Mouse (Mus musculus) heart, embryonic 16.5 days (tissue): ENCODE data around the gene Tmprss9. TPM values are rescaled to one million over a fixed set of nuclear protein-coding genes. Genes with fewer than 3 reads are reported as not detected.
A peak's percentile ranks its signal among the peaks of the same experiment; 100 is the strongest.

Experiments used
- ATAC-seq: fragments of 200-750 bp; cut with Nextera tagmentation; replicated peaks from 2 replicates; pipeline ENCODE4 v1.8.0; 2017; ENCODE audit warnings: moderate number of reproducible peaks; ENCODE audit not compliant: insufficient read depth, low FRiP score; ENCODE audit errors: extremely low read depth
- H3K27ac ChIP-seq: fragments of 300-500 bp; sonication (generic); 2 replicates; pipeline ENCODE4 v1.5.1; 2014; ENCODE audit warnings: mild to moderate bottlenecking, low read length, control low read depth, moderate library complexity
- H3K27me3 ChIP-seq: fragments of 300-500 bp; sonication (generic); 2 replicates; pipeline ENCODE4 v1.6.1; 2014; ENCODE audit warnings: low read length, mixed read lengths; ENCODE audit not compliant: control insufficient read depth, insufficient read depth
- H3K36me3 ChIP-seq: fragments of 300-500 bp; sonication (generic); 2 replicates; pipeline ENCODE4 v1.6.1; 2014; ENCODE audit not compliant: control insufficient read depth, insufficient read depth
- H3K4me1 ChIP-seq: fragments of 300-500 bp; sonication (generic); 2 replicates; pipeline ENCODE4 v1.6.1; 2014; ENCODE audit warnings: low read length, mixed read lengths; ENCODE audit not compliant: control insufficient read depth, insufficient read depth
- H3K4me2 ChIP-seq: fragments of 300-500 bp; sonication (generic); 2 replicates; pipeline ENCODE4 v1.6.1; 2014; ENCODE audit warnings: low read depth, mild to moderate bottlenecking, control low read depth, low read length
- H3K4me3 ChIP-seq: fragments of 300-500 bp; sonication (generic); 2 replicates; pipeline ENCODE4 v1.5.1; 2014; ENCODE audit warnings: mild to moderate bottlenecking, control low read depth, low read length
- H3K9ac ChIP-seq: fragments of 300-500 bp; sonication (generic); 2 replicates; pipeline ENCODE4 v1.6.1; 2014; ENCODE audit warnings: low read length, control low read depth
- H3K9me3 ChIP-seq: fragments of 300-500 bp; sonication (generic); replicated peaks from 2 replicates; pipeline ENCODE4 v1.6.1; 2016; ENCODE audit warnings: low read length; ENCODE audit not compliant: control insufficient read depth
- WGBS: fragments of 180-500 bp; shearing (Covaris S2); extraction: QIAGEN DNeasy Blood & Tissue Kit; methylation state at CpG from one replicate; pipeline ENCODE4 v1.1.7; 2014; 5-methylcytosine and 5-hydroxymethylcytosine counted together
- polyA plus RNA-seq: library from polyadenylated mRNA; unstranded; fragments of >200 nt; fragmentation: Nextera tagmentation; extraction: Ambion mirVana; gene quantifications from 2 replicates; pipeline ENCODE4 v1.2.1, GENCODE M21; 2015

Gene Tmprss9
- polyA plus RNA-seq = not detected in 2 replicates

GRCm38 (mm10) chr10:80871581-80871980 is at the start of gene Tmprss9:
Tmprss9 (plus strand) TSS chr10:80871848.
- peaks cover under 1% of the 10 kb centered on the region; the same call in 1 of the 2 replicates for H3K4me1 ChIP-seq
- no peaks in the 10 kb centered on the region for H3K9me3 ChIP-seq
- no peak within 1 kb of the TSS for H3K4me2 ChIP-seq
- no peak within 1 kb of the TSS for H3K9ac ChIP-seq
- no peak for ATAC-seq
- H3K36me3 ChIP-seq = peaks cover 3% of the 10 kb centered on the region; the same call in 1 of the 2 replicates
- 22% methylated on average over 9 of the region's 9 CpGs for WGBS
- H3K27ac ChIP-seq = no peak within 1 kb of the TSS
- no peaks in the 10 kb centered on the region for H3K27me3 ChIP-seq
- no peak within 1 kb of the TSS for H3K4me3 ChIP-seq

- 0 out of 2 replicates have a peak, but pooled peaks cover 2% of the 10 kb centered on the region for H3K4me1 ChIP-seq
- ATAC-seq = no peak
- H3K27me3 ChIP-seq = no peaks in the 10 kb centered on the region
- H3K27ac ChIP-seq = no peak overlapping the region
- no peak overlapping the region for H3K4me3 ChIP-seq
- no peaks in the 10 kb centered on the region for H3K36me3 ChIP-seq
- H3K4me2 ChIP-seq = no peak overlapping the region
- whole genome bisulfite sequencing = 47% methylated on average over 2 of the region's 2 CpGs
- H3K9me3 ChIP-seq = no peaks in the 10 kb centered on the region
- no peak overlapping the region for H3K9ac ChIP-seq
These were observed 49.7 kb upstream of the Tmprss9 start for GRCm38 (mm10) chr10:80821991-80822390.

GRCm38 (mm10) chr10:80822528-80822927 is 49.1 kb upstream of the Tmprss9 start:
- Histone ChIP-seq H3K4me2 (no peak overlapping the region), H3K4me1 (peaks cover 2% of the 10 kb centered on the region; the same call in 1 of the 2 replicates), H3K9me3 (no peaks in the 10 kb centered on the region), H3K27me3 (no peaks in the 10 kb centered on the region), H3K4me3 (no peak overlapping the region), H3K27ac (no peak overlapping the region), H3K36me3 (no peaks in the 10 kb centered on the region), H3K9ac (no peak overlapping the region)
- WGBS = 89% methylated on average over 5 of the region's 5 CpGs
- ATAC-seq = no peak

GRCm38 (mm10) chr10:80823316-80823715 is 48.3 kb upstream of the Tmprss9 start:
- Histone ChIP-seq H3K4me2 (no peak overlapping the region), H3K4me3 (no peak overlapping the region), H3K4me1 (peaks cover 9% of the 10 kb centered on the region), H3K27ac (no peak overlapping the region), H3K27me3 (no peaks in the 10 kb centered on the region), H3K36me3 (no peaks in the 10 kb centered on the region), H3K9ac (no peak overlapping the region), H3K9me3 (no peaks in the 10 kb centered on the region)
- 81% methylated on average over 1 of the region's 1 CpGs for WGBS
- no peak for ATAC-seq

- H3K4me2 ChIP-seq = no peak overlapping the region
- H3K4me1 ChIP-seq = peaks cover 12% of the 10 kb centered on the region
- peaks cover 3% of the 10 kb centered on the region; the same call in 1 of the 2 replicates for H3K36me3 ChIP-seq
- H3K9me3 ChIP-seq = no peaks in the 10 kb centered on the region
- no peak for ATAC-seq
- no peaks in the 10 kb centered on the region for H3K27me3 ChIP-seq
- no peak overlapping the region for H3K4me3 ChIP-seq
- 56% methylated on average over 8 of the region's 8 CpGs for WGBS
- peak overlapping the region; percentile 3; the same call in 1 of the 2 replicates for H3K27ac ChIP-seq
- no peak overlapping the region for H3K9ac ChIP-seq
These were observed 47.6 kb upstream of the Tmprss9 start for GRCm38 (mm10) chr10:80823847-80824643.

GRCm38 (mm10) chr10:80824827-80825226 is 46.8 kb upstream of the Tmprss9 start:
- Histone ChIP-seq H3K4me1 (peaks cover 19% of the 10 kb centered on the region), H3K27me3 (no peaks in the 10 kb centered on the region), H3K36me3 (peaks cover 10% of the 10 kb centered on the region), H3K9me3 (no peaks in the 10 kb centered on the region), H3K9ac (no peak overlapping the region), H3K4me3 (no peak overlapping the region), H3K4me2 (no peak overlapping the region), H3K27ac (no peak overlapping the region)
- WGBS = 68% methylated on average over 2 of the region's 2 CpGs
- ATAC-seq = no peak

GRCm38 (mm10) chr10:80826151-80827062 is 45.2 kb upstream of the Tmprss9 start, which contains the start of gene Oaz1:
Oaz1 (plus strand) TSS chr10:80826656.
- peak; percentile 97 for ATAC-seq
- peaks cover 31% of the 10 kb centered on the region for H3K4me1 ChIP-seq
- H3K27me3 ChIP-seq = no peaks in the 10 kb centered on the region
- WGBS = under 1% methylated on average over 77 of the region's 82 CpGs
- H3K4me2 ChIP-seq = peak within 1 kb of the TSS; percentile 86
- peak within 1 kb of the TSS; percentile 95 for H3K27ac ChIP-seq
- peak within 1 kb of the TSS; percentile 93 for H3K4me3 ChIP-seq
- peaks cover 15% of the 10 kb centered on the region for H3K36me3 ChIP-seq
- peak within 1 kb of the TSS; percentile 95 for H3K9ac ChIP-seq
- no peaks in the 10 kb centered on the region for H3K9me3 ChIP-seq

- peaks cover 31% of the 10 kb centered on the region for H3K4me1 ChIP-seq
- H3K4me3 ChIP-seq = peak overlapping the region; percentile 93
- H3K9me3 ChIP-seq = no peaks in the 10 kb centered on the region
- no peaks in the 10 kb centered on the region for H3K27me3 ChIP-seq
- 3% methylated on average over 29 of the region's 29 CpGs for WGBS
- H3K4me2 ChIP-seq = peak overlapping the region; percentile 86
- H3K9ac ChIP-seq = peak overlapping the region; percentile 95
- H3K27ac ChIP-seq = peak overlapping the region; percentile 94
- H3K36me3 ChIP-seq = peaks cover 15% of the 10 kb centered on the region
- no peak for ATAC-seq
These were observed 44.4 kb upstream of the Tmprss9 start for GRCm38 (mm10) chr10:80827063-80827869.
